Mouse (Mus musculus) layer of hippocampus, postnatal 36 days (tissue): Measurements from ENCODE around the gene Cinp. TPM values are rescaled to one million over a fixed set of nuclear protein-coding genes. Genes with fewer than 3 reads are reported as not detected.
"Not testable (repeated sequence)": the region's sequence is repeated elsewhere in the genome, so short reads cannot be mapped to it uniquely, and the experiment has no call there.

Experiments
- DNase-seq, 2 experiments: peaks; one replicate each; pipeline ENCODE4 v3.0.0; 2022
- total RNA-seq, 2 experiments: library from RNA; stranded (reverse); gene quantifications; 2 replicates each; pipeline ENCODE4 v1.2.3; 2021

The Cinp gene
- total RNA-seq, 2 experiments from 2014 or later: 58.5 to 68.2 TPM

GRCm38 (mm10) chr12:110860293-110860692, 28.7 kb downstream of the Cinp start:
- no peak for DNase-seq

DNA sequence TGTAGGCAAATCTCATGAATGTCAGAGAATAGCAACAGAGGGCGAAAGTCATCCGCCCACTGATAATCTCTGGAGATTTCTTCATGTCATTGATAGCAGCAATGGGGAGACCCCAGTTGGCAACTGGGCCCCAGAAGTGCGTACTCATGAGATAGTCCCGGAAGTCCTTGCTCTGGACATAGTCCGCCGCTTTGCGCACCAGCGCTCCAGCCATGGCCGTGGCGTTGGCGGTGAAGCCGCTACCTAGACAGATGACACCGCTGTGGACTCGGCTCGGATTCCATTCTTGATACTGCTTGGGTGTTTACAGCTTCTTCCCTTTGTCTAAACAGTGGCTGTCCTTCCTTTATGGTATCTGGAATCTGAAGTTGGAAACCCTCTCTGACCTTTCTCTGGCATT, 30.3 kb downstream of the Cinp start:
- not testable (repeated sequence) for DNase-seq

GRCm38 (mm10) chr12:110857196-110857595, 31.7 kb downstream of the Cinp start:
- DNase-seq: no peak

- DNase-seq: no peak
Measured at GRCm38 (mm10) chr12:110854786-110855737, 33.9 kb downstream of the Cinp start.

DNA sequence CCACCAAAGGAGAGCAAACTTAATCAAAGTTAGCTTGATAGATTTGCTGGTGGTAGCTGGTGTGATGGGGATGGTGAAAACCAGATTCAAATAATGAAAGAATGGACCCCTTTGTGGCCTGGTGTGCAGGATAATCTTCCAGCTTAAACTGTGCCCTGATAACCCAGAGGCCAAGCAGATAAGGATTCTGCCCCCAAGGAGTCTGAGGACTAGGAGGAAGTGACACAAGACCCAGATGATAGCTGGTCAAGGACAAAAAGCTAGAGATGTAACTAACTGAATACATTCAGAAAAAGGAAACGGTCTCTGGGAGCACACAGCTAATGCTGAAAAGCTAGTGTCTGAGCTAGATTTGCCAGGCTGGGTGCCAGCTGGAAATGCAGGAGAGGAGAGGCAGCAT, 37.0 kb downstream of the Cinp start:
- DNase-seq: no peak

DNA sequence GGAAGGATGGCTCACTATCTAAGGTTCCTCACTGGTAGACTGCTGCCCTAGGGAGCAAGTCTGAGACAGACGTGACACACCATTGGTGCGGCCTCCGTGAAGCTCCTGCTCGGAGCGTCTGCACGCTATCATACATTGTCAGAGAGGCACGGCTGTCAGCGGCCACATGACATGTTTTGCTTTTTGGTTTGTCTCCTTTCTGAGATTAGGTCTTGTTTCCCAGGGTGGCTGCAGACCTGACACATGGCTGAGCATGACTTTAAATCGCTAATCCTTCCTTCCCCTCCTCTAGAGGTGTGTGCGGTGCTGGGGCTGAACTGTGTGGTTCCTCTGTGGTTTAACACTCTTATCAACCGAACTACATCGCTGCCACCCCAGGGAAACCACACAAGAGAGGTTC, 37.5 kb downstream of the Cinp start:
- no peak for DNase-seq

- DNase-seq: no peak
Measured at GRCm38 (mm10) chr12:110850929-110851256, 38.1 kb downstream of the Cinp start.

- peak; percentile 87 for DNase-seq
Measured at GRCm38 (mm10) chr12:110850010-110850928, 38.7 kb downstream of the Cinp start, which contains the start of gene Zfp839. Gene Zfp839 (plus strand): TSS chr12:110850253.

DNA sequence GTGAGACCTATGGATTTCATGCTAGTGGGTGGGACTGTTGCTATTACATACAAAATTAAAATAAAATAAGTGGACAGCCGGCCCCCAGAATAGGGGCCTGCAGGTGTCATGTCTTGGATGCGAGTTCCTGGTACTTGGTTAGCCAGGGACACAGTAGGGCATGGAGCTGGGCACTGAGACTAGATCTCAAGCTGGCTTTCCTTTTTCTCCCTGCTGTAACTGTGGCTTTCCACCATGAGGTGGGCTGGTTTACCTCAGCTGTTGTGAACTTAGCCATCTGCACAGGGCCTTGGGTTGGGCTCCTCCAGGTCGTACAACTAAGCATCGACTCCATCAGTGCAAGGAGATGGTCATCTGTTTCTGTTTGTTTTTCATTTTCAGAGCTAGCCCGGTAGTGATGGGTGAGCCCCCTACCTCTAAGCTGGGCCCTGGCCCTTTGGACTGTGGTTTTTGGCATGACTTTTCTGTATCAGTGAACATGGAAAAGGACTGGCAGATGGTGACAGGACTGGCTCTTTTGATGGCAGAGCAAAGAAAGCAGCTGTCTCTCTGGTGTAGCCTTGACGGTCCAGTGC, 42.7 kb downstream of the Cinp start:
- DNase-seq: no peak

- DNase-seq: peak; percentile 83 to 85
Measured at GRCm38 (mm10) chr12:110845131-110845880, 43.6 kb downstream of the Cinp start.

DNA sequence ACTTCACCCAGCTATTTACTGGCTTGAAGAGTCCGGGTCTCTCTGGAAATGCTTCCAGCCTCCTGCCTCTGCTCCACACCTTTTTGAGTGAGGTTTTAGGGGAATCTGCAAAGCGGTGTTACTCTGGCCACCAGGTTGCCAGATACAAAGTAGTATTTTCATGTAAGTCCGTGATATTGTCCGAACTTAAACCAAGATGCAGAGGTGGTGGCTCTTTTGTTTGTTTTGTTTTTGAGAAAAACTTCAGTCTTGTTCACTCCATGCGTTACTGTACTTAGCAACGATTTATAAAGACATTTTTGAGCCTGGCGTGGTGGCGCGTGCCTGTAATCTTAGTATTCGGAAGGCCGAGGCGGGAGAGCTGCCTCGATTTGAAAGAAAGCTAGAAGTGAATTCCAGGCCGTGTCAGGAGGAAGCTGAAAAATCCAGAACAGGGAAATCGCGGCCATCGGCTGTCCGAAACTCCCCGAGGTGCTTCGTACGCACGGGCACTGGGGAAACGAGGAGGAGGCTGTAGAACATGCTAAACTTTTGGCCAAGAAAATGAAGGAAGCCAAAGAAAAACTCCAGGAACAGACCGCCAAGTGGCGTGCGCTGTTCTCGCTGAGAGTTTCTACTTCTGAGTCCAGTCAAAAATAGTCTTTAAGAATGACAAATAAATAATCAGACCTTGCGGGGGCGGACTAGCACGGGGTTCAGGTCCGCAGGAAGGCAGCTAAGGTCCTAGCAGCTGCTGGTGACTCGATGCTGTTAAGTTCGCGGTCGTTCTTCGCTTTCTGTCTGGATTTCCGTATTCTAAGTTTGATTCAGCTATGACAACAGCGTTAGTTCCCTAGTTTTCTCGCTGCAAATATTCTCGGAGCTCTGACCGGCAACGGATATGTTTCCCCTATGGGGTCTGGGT, 44.5 kb downstream of the Cinp start:
- no peak for DNase-seq

- DNase-seq: peak; percentile 80 to 82
Measured at GRCm38 (mm10) chr12:110843194-110844048, 45.5 kb downstream of the Cinp start.

- DNase-seq: no peak
Measured at GRCm38 (mm10) chr12:110841731-110842493, 47.0 kb downstream of the Cinp start.

DNA sequence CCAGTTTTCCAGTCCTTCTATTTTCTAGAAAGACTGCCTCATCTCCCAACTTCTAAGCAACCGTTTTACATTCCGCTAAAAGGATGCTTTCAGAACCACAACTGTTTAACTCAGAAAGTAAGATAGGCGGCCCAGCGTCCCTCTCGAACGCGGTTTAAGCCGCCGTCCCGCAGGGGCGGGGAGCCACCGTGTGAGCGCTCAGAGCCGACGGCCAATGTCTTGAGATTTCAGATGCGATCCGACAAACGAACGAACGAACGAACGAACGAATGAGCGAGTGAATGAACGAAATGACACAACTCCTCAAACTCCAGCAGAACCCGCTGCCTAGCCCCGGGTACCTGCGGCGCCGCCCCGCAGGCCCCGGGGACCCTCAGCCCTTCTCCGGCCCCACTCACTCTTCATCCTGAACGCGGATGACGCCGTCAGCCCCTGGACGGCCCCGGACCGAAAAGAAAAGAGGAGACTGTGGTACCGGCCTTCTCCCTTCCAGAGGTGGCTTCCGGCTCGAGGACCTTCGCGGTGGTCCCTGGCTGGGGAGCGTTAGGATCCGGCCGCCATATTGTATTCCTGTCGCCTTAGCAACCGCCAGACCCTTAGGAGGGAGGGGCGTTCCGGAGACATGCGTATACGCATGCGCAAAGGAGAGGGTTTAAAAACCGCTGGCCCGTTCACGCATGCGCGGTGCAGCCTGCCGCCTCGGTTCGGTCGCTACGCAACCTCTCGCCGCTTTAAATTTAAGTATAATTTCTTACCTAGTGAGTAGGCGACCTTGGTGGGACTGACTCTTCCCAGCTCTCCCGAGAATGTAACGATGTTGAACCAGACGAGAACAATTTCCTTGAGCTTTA, 48.4 kb downstream of the Cinp start, which contains the start of gene Mok:
Gene Mok, minus strand, starts transcription at position 592 of the 851 bp plus-strand sequence.
- DNase-seq: peak; percentile 96 to 98

DNA sequence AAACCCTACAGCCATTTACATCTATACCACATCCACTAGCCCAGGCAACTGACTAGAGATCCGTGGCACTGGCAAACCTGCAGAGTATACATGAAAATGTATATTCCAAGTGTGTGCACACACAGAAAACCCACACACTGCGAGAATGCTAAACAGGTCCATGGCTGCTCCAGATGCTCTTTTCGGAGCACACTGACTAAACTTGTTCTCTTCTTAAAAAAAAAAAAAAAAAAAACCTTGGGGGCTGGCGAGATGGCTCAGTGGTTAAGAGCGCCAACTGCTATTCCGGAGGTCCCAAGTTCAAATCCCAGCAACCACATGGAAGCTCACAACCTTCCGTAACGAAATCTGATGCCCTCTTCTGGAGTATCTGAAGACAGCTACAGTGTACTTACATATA, 51.1 kb downstream of the Cinp start:
- no peak for DNase-seq

DNA sequence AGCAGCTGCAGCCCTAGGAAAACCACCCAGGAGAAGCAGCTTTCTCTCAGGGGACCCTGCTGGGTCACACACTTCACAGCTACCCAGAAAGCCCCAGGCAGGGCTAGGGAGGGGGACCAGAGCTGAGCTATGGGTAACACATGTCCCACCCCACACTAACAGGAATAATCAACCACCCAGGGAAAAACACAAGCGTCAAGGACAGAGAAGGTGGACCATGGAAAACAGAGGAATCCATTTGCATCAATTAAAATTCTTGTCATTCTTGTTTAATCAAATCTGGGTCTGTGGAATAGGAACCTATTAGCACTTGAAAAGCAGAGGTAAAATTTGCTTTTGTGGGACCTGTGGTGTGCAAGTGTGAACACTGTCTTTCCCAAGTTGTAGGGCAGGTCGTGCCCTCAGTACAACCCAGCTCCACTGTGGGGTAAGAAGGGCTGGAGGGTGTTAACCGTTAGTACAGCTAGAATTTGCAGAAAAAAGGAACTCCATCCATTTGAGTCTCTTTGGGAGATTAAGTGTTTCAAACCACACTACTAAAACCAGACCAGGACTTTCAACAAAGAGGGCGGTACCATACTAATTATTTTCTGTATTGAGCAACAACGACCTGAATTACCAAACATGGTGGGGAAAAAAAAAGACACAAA, 51.6 kb downstream of the Cinp start:
- DNase-seq: no peak

- no peak for DNase-seq
Measured at GRCm38 (mm10) chr12:110836729-110837128, 52.2 kb downstream of the Cinp start.

DNA sequence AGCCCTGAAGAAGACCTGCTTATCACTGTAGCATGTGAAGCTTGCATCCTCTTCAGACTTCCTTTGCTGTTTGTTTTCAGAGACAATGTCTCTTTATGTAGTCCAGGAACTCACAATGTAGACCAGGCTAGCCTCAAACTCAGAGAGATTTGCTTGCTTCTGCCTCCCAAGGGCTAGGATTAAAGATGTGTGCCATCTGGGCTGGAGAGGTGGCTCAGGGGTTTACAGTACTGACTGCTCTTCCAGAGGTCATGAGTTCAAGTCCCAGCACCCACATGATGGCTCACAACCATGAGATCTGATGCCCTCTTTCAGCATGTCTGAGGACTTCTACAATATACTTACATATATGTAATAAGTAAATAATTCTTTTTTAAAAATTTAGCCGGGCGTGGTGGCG, 53.8 kb downstream of the Cinp start:
- DNase-seq: no peak
